Mouse (Mus musculus) gastrocnemius, postnatal 14 days (tissue): ENCODE measurements at regions not wholly inside any gene's neighbourhood (a gene's known extent, or its start where the extent isn't known, plus 50 kb on each side); places are given as distances from the start of the nearest gene placed in this dataset.

Experiments
- DNase-seq: peaks from one replicate; pipeline ENCODE4 v3.0.0; 2021; ENCODE audit warnings: mixed read lengths
- intact Hi-C: fragments of 180-260 bp; cut with DNase I; formaldehyde crosslinking; loops from one replicate; pipeline ENCODE4 v1.15.1; 2025; ENCODE audit warnings: low total_unique reads

DNA sequence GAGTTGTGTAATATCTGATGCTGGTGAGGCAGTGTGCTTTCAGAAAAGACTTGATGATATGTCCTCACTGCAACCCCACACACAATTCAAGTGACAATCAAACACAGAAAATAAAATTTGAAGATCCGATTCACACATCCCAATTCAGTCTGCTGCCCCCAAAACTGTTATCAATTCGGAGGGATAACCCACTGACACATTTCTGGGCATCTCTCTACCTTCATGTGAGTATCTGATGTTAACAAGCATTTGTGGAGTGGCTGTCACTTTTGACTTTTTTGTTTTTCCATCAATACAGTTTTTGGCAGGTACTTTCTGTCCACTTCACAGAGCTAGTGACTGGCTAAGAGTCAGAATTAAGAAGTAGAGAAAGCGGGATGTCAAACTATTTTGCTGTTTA lies 101.4 kb upstream of the Eef1e1 start:
- no peak for DNase-seq
- intact Hi-C loops = no loop called here

DNA sequence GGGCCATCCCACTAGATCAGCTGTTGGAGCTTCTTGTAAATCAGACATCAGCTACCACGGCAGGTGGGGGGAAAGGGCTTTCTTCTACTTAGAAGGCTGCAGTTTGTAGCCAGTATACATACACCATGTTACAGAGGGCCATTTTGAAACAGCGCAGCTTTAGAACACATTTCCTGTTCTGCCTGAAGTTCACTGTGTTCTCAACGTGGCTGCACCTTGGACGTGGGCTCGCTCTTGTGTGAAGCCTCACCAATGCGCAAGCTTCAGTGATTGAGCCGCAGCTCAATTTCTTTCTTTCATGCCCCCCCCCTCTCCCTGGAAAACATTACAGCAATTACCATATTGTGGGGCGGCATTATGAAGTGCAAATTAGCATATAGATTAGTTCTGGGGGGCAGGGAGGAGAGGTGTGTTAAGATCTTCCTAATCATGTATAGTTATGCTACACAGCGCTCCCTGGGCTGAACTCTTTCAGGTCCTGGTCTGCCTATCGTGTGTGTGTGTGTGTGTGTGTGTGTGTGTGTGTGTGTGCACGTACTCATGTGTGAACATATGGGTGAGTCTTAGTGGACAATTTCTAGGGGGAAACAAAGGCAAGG lies 97.9 kb upstream of the Eef1e1 start:
- intact Hi-C loops = no loop called here
- DNase-seq = no peak

DNA sequence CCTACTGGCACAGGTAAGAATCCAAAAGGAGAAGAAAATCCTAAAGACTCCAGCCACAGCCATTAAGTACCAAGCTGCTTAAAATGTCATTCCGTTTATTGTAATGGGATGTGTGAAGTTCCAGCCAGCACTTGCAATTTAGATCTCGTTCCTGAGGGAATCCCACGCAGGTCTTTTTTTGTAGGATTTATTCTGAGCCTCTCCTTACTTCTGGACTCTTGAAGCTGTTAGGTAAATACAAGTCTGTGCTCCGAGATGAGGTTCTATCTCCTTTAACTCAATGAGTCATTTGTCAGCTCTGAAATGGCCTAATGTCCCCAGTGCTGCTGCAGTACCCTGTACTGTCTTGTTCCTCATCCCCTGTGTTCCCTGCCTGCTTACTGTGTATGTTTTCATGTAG lies 94.9 kb upstream of the Eef1e1 start:
- intact Hi-C loops = no loop called here
- DNase-seq = no peak

DNA sequence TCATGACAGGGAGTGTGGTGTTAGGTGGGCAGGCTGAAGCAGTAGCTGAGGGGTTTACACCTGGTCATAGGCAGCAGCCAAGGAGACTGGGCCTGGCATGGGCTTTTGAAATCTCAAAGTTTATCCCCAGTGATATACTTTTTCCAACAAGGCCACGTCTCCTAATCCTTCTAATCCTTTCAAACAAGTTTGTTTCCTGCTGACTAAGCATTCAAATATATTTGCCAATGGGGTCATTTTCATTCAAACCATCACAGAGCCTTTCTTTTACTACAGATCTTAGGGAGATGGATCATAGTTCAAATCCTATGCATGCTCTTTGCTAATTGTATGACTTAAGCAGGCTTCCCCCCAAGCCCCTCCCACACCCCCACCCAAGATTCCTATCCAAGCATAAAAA lies 93.0 kb upstream of the Eef1e1 start:
- intact Hi-C loops = no loop called here
- DNase-seq = no peak

DNA sequence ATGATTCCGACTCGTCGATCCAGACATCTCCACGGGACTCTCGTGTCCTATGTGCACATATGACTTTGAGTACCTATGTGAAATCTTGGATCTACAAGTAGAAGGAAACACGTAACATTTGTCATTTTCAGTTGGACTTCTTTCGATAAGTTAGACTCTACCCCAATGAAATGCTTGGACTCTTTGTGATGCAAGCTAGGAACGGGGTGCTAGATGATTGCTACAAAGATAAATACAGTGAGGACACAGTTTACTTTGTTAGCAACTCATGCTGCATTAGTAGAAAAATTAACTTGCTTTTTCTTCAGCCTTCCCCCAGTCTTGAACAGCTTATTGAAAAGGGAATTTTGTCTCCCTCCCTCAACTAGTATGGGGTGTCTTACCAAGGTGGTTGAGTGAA lies 81.2 kb upstream of the Eef1e1 start:
- intact Hi-C loops = no loop called here
- DNase-seq = no peak

DNA sequence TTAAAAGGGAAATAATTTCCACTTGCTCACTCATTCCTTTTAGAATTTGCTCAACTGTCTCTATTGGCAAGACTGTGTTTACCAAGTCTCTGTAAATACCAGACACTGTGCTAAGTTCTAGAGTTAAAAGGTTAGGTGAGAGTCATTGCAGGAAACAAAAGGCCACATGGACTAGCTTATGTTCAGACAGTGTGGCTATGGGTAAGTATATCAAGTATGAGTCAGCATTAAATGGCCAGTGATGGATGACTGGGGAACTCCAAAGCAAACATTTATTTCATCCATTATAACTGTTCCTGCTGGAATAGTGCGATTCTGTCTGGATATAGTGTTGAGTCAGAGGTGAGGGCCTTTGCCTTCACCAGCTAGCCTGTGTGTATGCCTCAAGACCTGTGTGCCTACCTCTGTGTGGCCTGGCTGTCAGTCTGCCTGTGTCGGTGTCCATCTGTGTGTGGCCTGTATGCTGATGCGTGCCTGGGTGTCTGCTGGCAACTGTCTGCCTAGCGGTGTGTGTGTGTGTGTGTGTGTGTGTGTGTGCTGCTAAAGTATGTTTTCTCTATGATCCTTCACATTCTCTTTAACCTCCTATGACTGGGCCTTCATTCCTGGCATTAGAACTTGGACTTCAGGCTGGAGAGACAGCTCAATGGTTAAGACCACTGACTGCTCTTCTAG lies 77.6 kb upstream of the Eef1e1 start:
- intact Hi-C loops = no loop called here

DNA sequence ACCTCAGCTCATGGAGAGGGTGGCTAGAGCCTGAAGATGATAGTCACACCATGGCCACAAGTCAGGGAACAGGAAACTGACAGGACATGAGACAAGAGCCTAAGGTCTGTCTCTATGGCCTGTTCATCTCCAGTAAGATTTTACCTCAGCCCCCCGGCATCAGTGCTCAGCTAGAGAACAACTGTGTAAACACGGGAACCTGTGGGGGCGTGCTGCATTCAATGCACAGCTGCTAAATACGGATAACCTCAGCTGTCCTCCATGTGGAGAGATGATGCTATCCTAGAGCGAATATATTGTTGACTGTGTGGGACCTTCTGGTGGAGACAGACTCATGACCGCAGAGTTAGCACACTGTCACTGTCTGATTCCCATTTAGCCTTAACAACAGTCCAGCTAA lies 76.4 kb upstream of the Eef1e1 start:
- DNase-seq = no peak
- intact Hi-C loops = no loop called here

More for the DNA sequence above, 77.6 kb upstream of the Eef1e1 start:
- DNase-seq = no peak

DNA sequence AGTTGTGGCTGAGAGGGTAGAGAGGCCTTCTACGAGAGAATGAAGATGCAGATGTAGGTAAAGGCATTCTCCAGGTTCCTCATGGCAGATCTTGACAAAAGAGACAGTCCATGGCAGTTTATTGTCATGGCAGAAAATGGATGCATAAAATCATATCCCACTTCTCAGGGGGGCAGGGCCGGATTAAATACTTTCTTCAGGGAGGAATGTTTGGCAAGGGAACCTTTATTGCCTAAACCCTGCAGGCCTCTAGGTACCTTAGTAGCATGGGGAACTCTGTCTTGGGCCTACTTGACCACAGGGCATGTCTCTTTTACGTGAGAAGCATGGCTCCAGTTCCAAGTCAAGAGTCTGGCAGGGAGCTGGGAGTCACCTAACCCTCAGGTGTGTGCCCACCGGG lies 74.4 kb upstream of the Eef1e1 start:
- intact Hi-C loops = no loop called here
- DNase-seq = no peak

DNA sequence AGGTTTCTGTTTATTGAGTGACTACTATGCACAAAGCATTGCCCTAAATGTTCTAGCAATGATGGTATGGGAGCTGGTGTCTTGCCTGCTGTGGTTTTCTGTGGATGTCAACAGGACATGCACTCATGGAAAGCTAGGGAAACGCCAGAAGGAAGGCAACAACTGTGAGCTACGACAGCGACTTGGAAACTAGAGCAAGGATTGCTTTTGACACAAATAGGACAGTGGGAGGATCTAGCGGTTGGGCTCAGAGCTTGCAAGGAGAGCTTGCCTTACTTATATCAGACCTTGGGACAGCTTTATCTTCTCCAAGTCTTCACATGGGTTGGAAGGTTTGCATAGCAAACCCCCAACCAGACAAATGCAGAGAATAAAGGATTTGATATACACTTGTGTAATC lies 66.6 kb upstream of the Eef1e1 start:
- DNase-seq = no peak
- intact Hi-C loops = no loop called here

DNA sequence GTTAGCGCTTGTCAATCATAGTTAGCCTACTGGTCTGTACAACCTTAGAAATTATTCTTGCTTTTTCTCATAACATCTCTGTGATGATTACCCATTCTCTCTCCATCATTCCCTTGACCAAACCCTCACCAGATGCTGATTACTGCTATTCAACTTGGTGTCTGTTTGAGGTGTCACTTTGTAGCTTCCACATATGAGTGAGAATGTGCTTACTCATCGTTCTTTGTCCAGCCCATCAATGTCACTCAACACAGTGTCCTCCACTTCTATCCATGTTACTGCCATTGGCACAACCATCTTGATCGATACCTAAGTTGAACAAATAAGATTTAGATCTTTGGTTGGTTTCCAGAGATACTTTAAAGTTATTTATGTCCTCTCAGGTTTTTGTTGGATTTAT lies 62.3 kb upstream of the Eef1e1 start:
- DNase-seq = no peak
- intact Hi-C loops = no loop called here

DNA sequence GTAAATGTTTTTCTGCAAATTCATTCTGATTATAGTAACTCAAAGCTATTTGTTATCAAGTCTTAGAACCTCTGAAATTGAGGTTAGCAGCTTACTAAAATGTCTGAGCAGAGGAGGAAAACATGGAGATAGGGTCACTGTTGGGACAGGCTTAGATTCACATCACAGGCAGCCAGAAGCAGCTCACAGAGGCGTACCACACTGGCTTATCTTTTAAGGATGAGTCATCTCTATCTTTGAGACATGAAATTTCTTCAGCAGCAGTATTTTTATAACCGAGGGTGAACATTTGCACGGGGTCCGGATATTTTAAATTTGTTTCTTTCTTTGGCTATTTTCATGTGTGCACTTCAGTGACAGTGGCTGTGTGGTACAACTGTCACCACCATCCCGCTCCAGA lies 56.0 kb upstream of the Eef1e1 start:
- DNase-seq = no peak
- intact Hi-C loops = no loop called here
